8 mouse cellular contexts compared by ENCODE assay signal in genomic region chr2:19415063-19415521, GRCm38 (mm10). TPM values are rescaled to one million over a fixed set of nuclear protein-coding genes. Genes with fewer than 3 reads are reported as not detected.
DNase-seq lines count a peak whose midpoint lies in the region; ATAC-seq and TF ChIP-seq lines count a peak whose summit lies in the region.

No protein-coding gene starts in this region.

- no peak for TF ChIP-seq EP300 in lung, postnatal 0 days (IDR thresholded peaks at IDR 0.05)

- peak; percentile 74 for TF ChIP-seq CTCF in gastrocnemius, adult 2 months (IDR thresholded peaks at IDR 0.05)
- TF ChIP-seq CTCF in lung, postnatal 0 days (IDR thresholded peaks at IDR 0.05): peak; percentile 82

- peak overlapping the region; percentile 67 for H3K4me3 ChIP-seq in gastrocnemius, adult 2 months
- peak overlapping the region; percentile 20; the same call in 1 of the 2 replicates for H3K4me3 ChIP-seq in embryonic facial prominence, embryonic 12.5 days
- peak overlapping the region; percentile 34 for H3K4me3 ChIP-seq in heart, embryonic 16.5 days (ENCODE audit: low read length)
- H3K4me3 ChIP-seq in lung, postnatal 0 days (ENCODE audit: low read depth, low read length): 0 out of 2 replicates have a peak overlapping the region, but pooled peaks have one; percentile 1

- no peaks in the 10 kb centered on the region for H3K36me3 ChIP-seq in embryonic facial prominence, embryonic 12.5 days
- no peaks in the 10 kb centered on the region for H3K36me3 ChIP-seq in heart, embryonic 16.5 days (ENCODE audit: control insufficient read depth, insufficient read depth)
- no peaks in the 10 kb centered on the region for H3K36me3 ChIP-seq in lung, postnatal 0 days (ENCODE audit: insufficient read depth, low read length)

- no peak overlapping the region for H3K27ac ChIP-seq in gastrocnemius, adult 2 months
- H3K27ac ChIP-seq in embryonic facial prominence, embryonic 12.5 days: no peak overlapping the region
- no peak overlapping the region for H3K27ac ChIP-seq in heart, embryonic 16.5 days (ENCODE audit: low read length)
- no peak overlapping the region for H3K27ac ChIP-seq in lung, postnatal 0 days (ENCODE audit: low read length)

- H3K9ac ChIP-seq in embryonic facial prominence, embryonic 12.5 days: no peak overlapping the region
- H3K9ac ChIP-seq in heart, embryonic 16.5 days (ENCODE audit: low read length): 0 out of 2 replicates have a peak overlapping the region, but pooled peaks have one; percentile 39
- H3K9ac ChIP-seq in lung, postnatal 0 days (replicated peaks; ENCODE audit: low read depth): no peak overlapping the region

- no peak for DNase-seq in gastrocnemius, adult 2 months
- no peak for DNase-seq in gastrocnemius, postnatal 14 days
- peak; percentile 82 for DNase-seq in ZHBTc4 (ENCODE audit: low read depth, low spot score)
- DNase-seq in kidney, postnatal 14 days: peak; percentile 72
- peak; percentile 79 for DNase-seq in lung, postnatal 0 days (ENCODE audit: low spot score)
- peak; percentile 96 for DNase-seq in retina, embryonic 14.5 days (ENCODE audit: low spot score)

- no peaks in the 10 kb centered on the region for H3K4me1 ChIP-seq in embryonic facial prominence, embryonic 12.5 days
- H3K4me1 ChIP-seq in heart, embryonic 16.5 days (ENCODE audit: control insufficient read depth, insufficient read depth, low read length): peaks cover 3% of the 10 kb centered on the region; the same call in 1 of the 2 replicates
- peaks cover 4% of the 10 kb centered on the region; the same call in 1 of the 2 replicates for H3K4me1 ChIP-seq in lung, postnatal 0 days (ENCODE audit: insufficient read depth, low read depth, low read length)

- no peak for ATAC-seq in embryonic facial prominence, embryonic 12.5 days (ENCODE audit: insufficient number of reproducible peaks, insufficient read depth, low FRiP score, low TSS enrichment)
- ATAC-seq in heart, embryonic 16.5 days (replicated peaks; ENCODE audit: extremely low read depth, insufficient read depth, low FRiP score): no peak
- ATAC-seq in lung, postnatal 0 days: peak; percentile 47; the same call in 1 of the 2 replicates

- peak overlapping the region; percentile 49 for H3K4me2 ChIP-seq in embryonic facial prominence, embryonic 12.5 days (replicated peaks)
- H3K4me2 ChIP-seq in heart, embryonic 16.5 days (ENCODE audit: low read depth, low read length): peak overlapping the region; percentile 61
- H3K4me2 ChIP-seq in lung, postnatal 0 days (replicated peaks; ENCODE audit: low read depth, low read length): peak overlapping the region; percentile 40

- H3K9me3 ChIP-seq in embryonic facial prominence, embryonic 12.5 days: no peaks in the 10 kb centered on the region
- peaks cover 3% of the 10 kb centered on the region for H3K9me3 ChIP-seq in heart, embryonic 16.5 days (replicated peaks; ENCODE audit: control insufficient read depth, low read length)
- H3K9me3 ChIP-seq in lung, postnatal 0 days (ENCODE audit: low read length): no peaks in the 10 kb centered on the region

- intact Hi-C loops in gastrocnemius, adult 2 months (cut with DNase I): loop anchor here (1.0 to 10.0 kb wide), 3 partner anchors 105 to 502 kb away; no protein-coding TSS in a partner anchor
- intact Hi-C loops in gastrocnemius, postnatal 14 days (cut with DNase I; ENCODE audit: low total_unique reads): loop anchor here (5.0 to 10.0 kb wide), 2 partner anchors 102 to 310 kb away; no protein-coding TSS in a partner anchor

- H3K27me3 ChIP-seq in embryonic facial prominence, embryonic 12.5 days: peaks cover 2% of the 10 kb centered on the region; the same call in 1 of the 2 replicates
- peaks cover 2% of the 10 kb centered on the region; the same call in 1 of the 2 replicates for H3K27me3 ChIP-seq in heart, embryonic 16.5 days (ENCODE audit: control insufficient read depth, insufficient read depth, low read length)
- H3K27me3 ChIP-seq in lung, postnatal 0 days (replicated peaks; ENCODE audit: insufficient read depth, low read length): no peaks in the 10 kb centered on the region

- 2% methylated on average over 6 of the region's 6 CpGs for WGBS in embryonic facial prominence, embryonic 12.5 days
- WGBS in heart, embryonic 16.5 days: 2% methylated on average over 6 of the region's 6 CpGs
- WGBS in lung, postnatal 0 days: under 1% methylated on average over 6 of the region's 6 CpGs

RNA-seq across cellular contexts. Expression of gene Ptf1a, which starts 30.4 kb away (rescaled TPM):
- total RNA-seq in gastrocnemius, adult 2 months (2021): not detected
- total RNA-seq in gastrocnemius, postnatal 14 days (2021): not detected
- polyA plus RNA-seq in embryonic facial prominence, embryonic 12.5 days (2016; fragmentation: Nextera tagmentation; extraction: Ambion mirVana): 0.15 and 0.28 TPM in 2 replicates
- not detected in 2 replicates for polyA plus RNA-seq in heart, embryonic 16.5 days (2015; fragmentation: Nextera tagmentation; extraction: Ambion mirVana)
- not detected in 2 replicates for polyA plus RNA-seq in lung, postnatal 0 days (2015; fragmentation: Nextera tagmentation; extraction: Ambion mirVana)

RNA-seq across cellular contexts. Expression of gene Msrb2, which starts 43.9 kb away (rescaled TPM):
- 10 to 100 TPM; 14.7 to 24.2 TPM for total RNA-seq in gastrocnemius, adult 2 months (2021)
- total RNA-seq in gastrocnemius, postnatal 14 days (2021): 10 to 100 TPM in 1 of 2 experiments, 1 to 10 TPM in 1; 8.2 to 10.2 TPM
- polyA plus RNA-seq in embryonic facial prominence, embryonic 12.5 days (2016; fragmentation: Nextera tagmentation; extraction: Ambion mirVana): 25.4 and 27.7 TPM in 2 replicates
- 50.6 and 52.1 TPM in 2 replicates for polyA plus RNA-seq in heart, embryonic 16.5 days (2015; fragmentation: Nextera tagmentation; extraction: Ambion mirVana)
- polyA plus RNA-seq in lung, postnatal 0 days (2015; fragmentation: Nextera tagmentation; extraction: Ambion mirVana): 27.2 and 29.4 TPM in 2 replicates

Comparison
In these comparisons a context has a peak if more than half of its experiments do, and no peak if none do; other contexts are left out.
1. DNase-seq: peak in ZHBTc4 (single experiment), kidney, postnatal 14 days (single experiment), lung, postnatal 0 days (single experiment) and retina, embryonic 14.5 days (single experiment); none in gastrocnemius, adult 2 months (single experiment) and gastrocnemius, postnatal 14 days (single experiment).
2. H3K4me3 ChIP-seq: peak in every context shown above with its lines; median percentile 67 in gastrocnemius, adult 2 months; 34 in heart, embryonic 16.5 days; 20 in embryonic facial prominence, embryonic 12.5 days; 1 in lung, postnatal 0 days.
3. Peak in every context shown above with its lines, with median percentiles within 50 percentile points of each other: H3K4me2 ChIP-seq.